Mouse (Mus musculus) left cerebral cortex, adult 9 months (tissue): ENCODE measurements around the gene Gemin5.
A peak's percentile ranks its signal among the peaks of the same experiment; 100 is the strongest.
"Not testable (repeated sequence)": the region's sequence is repeated elsewhere in the genome, so short reads cannot be mapped to it uniquely, and the experiment has no call there.

Experiments
- DNase-seq, 2 experiments: peaks; one replicate each; pipeline ENCODE4 v3.0.0; 2022; ENCODE audit warnings: low spot score in 2 of 2

The Gemin5 gene

DNA sequence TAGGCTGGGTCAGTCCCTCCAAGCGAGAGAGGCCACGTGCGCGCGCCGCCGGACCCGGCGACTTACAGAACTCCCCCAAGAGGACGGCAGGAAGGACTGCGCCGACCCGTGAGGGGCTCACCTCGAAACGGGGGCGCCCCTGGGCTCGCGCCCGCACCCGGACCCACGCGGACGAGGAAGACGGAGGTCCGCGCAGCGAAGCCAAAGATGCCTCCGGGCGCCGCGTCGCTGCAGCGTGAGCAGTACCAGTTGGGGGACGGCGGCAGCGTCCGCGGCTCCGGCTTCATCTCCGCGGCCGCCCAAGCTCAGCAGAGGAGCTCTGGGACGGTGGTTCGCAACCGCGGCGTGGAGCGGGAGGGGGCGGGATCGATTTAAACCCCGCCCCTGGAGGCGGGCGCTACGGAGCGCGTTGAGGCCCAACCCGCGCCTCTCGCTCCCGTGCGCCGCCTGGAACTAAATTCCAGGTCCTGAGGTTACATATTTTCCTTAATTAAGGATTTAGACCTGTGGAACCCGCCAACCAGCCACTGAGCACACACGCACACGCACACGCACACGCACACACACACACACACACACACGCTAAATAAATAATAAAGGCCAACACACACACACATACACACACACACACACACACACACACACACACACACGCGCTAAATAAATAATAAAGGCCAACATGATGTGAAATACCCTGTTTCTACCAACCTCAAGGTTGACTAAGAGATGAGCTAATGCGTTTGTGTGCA is at the start of gene Gemin5:
TSS of gene Gemin5 (minus strand) at position 373 of the 749 bp plus-strand sequence.
- DNase-seq, result peak; percentile 56 to 81

DNA sequence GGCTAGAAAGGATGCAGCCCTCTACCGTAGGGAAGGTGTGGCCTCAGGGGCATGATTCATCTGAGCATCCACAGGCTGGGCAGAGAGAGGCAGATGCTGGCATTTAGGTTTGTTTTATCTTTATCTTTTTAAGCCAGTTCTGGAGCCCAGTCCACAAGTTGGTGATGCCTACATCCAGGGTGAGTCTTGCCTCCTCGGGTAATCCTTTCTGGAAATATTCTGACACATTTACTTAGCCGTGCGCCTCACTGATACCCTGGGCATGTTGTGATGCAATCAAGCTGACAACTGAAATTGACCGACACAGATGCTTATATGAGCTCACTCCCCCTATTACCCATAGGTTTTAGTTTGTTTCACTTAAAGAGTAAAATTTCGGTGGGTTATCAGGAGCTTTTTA is 48.5 kb upstream of the Gemin5 start:
- no peak for DNase-seq

DNA sequence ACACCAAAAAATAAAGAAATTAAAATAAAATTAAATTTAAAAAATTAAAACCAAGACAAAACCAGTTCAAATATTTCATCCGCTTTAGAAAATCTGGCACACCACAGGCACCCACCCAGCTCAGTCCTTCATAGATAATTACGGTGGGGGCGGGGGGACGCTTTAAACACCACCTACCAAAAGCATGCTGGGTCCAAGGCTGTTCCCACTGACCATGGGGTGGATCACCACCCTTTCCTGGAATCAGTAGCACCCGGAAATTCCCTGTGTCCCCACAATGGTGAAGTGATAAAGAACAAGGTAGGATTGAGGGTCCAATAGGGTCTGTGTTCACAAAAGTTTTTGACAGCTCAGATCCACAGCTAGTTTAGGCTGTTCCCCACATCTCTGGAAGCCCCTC is 47.5 kb upstream of the Gemin5 start:
- DNase-seq, result no peak

DNA sequence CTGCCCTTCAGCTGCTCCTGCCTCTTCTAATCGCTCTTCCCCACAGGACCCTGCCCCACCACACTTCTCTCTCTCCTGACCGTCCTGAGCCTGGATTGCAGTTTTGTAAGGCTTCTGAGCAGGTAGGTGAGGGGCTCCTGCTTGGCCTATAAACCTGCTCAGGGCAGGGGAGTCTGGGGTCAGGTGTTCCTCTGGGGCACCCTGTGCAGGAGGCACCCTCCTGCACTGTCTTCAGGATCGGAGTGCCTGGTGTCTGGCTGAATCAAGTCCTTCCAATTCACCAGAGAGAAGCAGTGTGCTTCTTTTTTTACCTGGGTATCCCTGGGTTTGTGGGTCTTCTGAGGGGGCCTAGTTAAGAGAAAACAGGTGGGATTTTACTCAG is 46.7 kb upstream of the Gemin5 start:
- not testable (repeated sequence) for DNase-seq

DNA sequence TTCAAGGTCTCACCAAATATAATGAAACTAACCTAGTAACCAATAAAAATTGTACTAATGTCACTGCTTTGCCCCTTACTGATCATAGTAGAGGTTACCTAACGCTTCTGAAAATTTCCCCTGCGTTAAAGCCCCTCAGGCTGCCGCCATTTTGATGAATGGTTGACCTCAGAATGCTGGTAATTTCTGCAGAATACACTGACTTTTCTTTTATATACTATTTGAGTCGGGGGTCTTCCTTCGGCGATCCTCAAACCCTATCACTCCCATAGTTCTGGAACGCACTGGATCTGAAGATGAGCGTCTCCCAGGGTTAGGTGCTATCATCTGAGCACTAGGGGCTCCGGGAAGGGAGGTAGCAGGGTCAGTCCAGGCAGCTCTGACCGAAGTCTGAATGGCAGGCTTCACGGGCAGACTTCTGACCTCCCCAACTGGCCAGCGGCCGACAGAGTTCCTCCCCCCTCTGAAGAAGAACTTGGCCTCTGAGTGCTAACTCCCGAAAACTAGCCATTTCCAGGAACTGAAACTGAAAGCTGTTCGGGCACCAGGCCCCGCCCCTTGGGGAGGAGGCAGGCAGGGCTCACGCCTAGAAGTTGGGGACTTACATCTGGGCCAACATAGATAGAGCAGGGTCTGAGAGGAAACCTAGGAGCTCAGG is 46.2 kb upstream of the Gemin5 start:
- DNase-seq, result peak in 1 of 2 experiments; percentile 53

DNA sequence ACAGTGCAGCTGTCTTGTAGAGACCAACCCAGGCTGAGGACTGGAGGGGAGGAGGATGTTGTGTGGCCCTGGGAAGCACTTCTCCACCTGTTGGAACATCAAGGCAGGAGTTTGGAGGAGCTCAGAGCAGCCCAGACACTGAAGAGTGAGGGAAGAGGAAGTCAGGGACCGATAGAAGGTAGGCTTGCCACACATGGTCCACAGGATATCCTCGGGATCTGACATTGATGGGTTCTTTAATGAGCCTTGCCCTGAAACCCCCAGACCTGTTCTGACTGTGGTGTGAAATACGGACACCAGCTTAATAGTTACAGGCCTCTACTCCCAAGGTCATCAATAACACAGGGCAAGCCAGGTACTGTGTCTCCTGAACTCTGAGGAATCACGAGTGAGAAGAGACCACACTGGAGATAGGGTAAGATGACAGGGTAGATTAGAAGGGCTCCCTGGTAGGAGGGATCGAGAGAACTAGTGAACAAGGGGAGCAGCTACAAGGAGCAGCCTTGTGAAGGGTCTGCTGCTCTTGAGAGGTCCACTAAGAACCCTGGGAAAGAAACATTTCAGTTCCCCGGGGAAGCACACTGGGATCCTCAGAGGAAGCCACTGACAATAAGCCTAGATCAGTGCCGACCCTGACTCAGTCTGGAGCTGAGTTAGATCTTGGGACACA is 45.5 kb upstream of the Gemin5 start:
- DNase-seq, result no peak

DNA sequence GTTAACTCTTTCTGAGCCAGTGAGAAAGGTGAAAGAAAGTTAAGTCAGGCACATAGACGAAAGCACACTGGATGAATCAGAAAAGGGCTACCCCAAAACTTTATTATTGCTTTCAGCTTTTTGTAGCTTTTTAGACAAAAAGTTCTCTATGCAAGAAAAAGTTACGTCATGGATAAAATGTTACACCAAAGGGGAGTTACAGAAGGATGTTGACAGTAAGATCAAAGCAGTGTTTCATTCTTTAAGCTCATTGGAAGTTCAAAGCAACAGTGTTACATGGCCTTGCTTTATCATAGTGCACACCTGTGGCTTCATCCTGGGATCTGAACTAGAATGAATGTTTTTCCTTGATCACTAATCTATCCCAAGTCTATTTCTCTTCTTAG is 43.3 kb upstream of the Gemin5 start:
- no peak for DNase-seq

DNA sequence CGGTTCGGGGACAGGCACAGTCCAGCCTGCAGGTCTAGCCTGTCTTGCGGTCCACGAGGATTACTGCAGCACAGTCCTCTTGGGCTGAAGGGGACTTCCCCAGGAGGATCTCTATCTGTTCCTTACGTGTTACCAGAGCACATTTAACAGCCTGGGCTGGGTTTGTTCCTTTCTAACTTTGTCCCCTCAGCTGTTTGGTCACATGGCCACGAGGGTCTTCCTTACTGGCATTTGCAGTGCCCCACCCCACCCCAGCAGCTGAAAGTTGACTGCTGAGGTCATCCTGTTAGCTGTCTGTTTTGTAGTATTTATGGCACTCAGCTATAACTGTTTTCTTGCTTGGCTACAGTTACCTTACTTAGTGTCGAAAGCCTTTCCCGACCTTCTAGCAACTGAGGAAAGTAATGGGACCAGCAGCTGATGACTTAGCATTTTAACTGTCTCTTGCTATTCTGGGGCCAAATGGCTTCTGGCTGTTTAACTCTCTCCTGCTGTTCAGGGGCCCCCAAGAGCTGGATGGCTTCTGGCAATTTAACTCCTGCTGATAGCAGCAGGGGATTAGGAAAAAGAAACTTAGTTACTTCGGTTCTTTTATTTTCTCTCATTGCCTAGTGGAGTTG is 42.8 kb upstream of the Gemin5 start:
- DNase-seq, result no peak

DNA sequence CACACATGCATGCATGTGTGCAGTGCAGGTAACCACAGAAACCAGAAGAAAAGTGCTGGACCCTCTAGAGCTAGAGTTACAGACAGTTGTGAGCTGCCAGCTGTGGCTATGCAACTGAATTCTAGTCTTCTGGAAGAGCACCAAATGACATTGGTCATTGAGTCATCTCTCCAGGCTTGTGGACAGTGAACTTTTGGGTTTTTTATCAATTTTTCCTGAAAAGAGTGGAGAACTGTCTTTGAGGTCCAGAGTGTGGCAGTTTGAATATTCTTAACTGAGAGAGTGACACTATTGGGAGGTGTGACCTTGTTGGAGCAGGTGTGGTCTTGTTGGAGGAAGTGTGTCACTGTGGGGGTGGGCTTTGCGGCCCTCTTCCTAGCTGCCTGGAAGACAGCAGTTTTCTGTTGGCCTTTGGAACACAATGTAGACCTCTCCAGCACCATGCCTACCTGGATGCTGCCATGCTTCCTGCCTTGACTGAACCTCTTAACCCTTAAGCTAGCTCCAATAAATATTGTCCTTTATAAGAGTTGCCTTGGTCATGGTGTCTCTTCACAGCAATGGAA is 42.1 kb upstream of the Gemin5 start:
- no peak for DNase-seq

DNA sequence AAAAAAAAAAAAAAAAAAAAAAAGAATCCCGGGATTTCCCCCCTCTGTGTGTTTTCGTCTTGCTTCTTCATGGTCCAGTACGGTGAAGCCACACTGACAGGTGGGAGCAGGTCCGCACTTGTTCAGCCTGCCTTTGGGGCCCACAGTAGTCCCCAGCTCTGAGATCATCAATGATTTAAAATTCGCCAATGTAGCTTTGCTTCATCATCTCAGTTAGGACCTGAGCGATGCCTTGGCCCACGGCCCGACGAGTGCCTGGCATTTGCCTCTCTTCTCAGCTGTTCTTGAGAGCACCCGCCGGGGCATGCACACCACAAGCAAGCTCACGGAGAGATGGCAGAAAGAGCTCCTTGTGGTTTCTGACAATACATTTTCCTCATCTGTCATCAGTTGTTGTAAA is 32.7 kb upstream of the Gemin5 start:
- DNase-seq, result no peak

DNA sequence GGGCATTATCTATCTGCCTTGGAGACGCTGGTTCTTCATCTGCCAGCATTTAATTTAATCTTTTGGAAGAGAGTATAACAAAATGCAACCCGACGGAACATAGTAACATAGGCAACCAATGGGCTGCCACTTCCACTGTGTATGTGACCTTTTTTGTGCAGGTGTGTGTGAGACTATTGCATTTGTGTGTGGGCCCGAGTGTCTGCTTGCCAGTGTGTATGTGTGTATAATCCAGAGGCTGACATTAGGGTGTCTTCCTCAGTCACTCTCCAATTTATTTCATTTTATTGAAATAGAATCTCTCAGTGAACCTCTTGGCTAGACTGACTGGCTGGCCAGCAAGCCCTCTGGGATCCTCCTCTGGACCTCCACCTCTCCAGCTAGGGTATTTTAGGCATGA is 31.9 kb upstream of the Gemin5 start:
- no peak for DNase-seq

DNA sequence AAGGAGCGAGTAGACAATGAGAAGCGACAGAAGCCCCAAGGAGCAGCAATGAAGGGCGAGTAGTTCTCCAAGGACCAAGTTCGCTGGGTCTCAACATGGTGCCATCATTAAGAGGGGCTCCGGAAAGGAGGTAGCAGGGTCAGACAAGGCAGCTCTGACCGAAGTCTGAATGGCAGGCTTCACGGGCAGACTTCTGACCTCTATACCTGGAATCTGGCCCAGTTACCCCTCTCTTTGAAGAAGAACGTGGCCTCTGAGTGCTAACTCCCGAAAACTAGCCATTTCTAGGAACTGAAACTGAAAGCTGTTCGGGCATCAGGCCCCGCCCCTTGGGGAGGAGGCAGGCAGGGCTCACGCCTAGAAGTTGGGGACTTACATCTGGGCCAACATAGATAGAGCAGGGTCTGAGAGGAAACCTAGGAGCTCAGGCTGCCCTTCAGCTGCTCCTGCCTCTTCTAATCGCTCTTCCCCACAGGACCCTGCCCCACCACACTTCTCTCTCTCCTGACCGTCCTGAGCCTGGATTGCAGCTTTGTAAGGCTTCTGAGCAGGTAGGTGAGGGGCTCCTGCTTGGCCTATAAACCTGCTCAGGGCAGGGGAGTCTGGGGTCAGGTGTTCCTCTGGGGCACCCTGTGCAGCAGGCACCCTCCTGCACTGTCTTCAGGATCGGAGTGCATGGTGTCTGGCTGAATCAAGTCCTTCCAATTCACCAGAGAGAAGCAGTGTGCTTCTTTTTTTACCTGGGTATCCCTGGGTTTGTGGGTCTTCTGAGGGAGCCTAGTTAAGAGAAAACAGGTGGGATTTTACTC is 31.1 kb upstream of the Gemin5 start, which contains the start of the genes Igtp and Irgm2:
TSS of gene Igtp (plus strand) at position 328 of the 809 bp plus-strand sequence.
TSS of gene Irgm2 (plus strand) at position 390 of the 809 bp plus-strand sequence.
- peak in 1 of 2 experiments; percentile 53 for DNase-seq

DNA sequence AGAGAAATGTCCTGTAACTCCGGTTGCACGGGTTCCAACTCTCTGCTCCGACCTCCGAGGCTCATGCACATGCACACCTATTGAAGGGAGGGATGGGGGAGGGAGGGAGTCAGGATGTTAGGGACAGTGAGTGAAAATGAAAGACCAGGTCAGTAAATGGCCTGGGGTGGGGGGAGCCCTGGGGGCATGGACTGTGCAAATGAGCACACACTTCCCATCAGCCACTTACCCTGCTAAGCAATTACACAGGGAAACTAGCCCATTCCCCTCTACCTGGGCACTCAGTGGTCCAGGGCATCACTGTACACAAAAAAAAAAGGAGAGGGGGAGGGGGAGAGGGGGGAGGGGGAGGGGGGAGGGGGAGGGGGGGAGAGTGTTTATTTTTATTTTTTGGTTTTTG is 30.3 kb upstream of the Gemin5 start:
- no peak for DNase-seq

DNA sequence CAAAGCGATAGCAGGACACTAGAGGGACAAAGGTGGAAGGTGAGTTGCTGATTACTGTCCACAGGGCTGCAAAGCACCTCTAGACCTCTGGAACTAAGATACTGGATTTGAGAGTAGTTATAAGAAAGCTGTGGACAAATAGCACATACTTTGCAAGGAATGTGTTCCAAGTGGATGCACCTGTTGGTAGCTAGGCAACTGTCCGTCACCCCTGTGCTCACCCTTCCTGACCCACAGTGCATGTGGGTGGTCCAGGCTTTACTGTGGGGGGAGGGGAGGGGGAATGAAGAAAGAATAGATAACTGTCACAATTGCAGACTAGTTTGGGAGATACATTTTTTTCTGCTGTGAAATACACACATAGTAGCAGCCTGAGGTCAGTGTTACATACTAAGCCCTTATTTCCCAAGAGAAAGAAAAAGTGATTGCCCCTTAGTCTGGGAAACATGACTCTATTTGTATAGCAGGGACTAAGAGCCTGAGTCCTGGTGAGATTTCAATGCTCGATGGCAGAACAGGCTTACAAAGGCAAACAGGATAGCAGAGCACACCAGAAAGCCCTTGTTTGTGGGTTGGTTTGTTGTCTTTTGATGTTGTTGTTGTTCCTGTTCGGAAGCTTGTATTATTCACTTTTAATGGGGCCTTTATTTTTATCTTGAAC is 25.7 kb upstream of the Gemin5 start:
- no peak for DNase-seq

DNA sequence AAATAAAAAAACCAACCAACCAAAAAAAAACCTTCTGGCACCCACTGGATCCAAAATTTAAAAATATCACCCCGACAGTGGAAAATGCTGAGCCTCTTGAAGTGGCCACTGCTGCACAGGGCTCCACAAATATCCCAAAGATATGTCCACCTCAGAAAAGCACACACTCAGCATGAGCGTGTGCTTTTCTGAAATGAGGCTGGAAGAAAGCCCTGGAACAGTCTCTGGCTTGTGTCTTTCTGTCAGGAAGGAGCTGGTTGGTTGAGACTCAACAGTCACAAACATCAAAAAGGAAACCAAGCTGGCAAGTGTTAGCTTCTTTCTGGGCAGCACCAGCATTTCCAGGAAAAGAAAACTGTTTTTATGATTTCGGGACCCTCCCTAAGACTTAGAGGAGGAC is 25.0 kb upstream of the Gemin5 start:
- DNase-seq, result no peak

DNA sequence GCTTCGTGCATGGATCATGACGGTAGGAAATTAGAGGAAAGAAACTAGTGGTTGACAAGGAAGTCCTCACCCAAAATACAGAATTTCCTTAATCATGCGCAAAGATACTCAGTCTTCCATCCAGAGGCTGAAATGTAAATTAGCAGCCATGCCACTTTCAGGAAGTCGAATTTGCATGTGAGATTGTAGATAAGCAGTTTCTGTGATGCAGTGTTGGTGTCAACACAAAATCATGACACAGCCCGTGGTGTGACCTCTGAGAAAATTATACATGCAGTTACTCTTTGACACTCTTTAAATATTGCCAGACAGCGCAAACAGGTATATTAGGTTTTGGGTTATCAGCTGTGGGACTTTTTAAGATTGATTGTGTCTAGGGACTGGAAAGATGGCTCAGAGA is 21.3 kb upstream of the Gemin5 start:
- no peak for DNase-seq

DNA sequence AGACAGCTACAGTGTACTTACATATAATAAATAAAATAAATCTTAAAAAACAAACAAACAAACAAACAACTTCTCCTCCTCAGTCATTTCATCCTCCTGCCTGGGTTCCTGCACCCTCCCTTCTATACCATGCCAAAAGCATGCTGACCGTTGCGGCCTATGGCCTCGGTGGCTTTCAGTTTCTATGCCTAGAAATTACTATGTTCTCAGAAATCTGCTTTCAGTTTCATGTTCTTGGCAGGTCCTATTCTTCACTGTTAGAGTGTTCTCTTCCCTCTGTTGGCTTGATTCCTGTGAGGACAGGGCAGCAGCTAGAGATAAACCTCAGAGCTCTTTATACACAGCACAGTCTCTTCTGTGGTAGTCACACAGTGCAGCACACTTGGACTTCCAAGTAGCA is 15.2 kb upstream of the Gemin5 start:
- DNase-seq, result no peak

DNA sequence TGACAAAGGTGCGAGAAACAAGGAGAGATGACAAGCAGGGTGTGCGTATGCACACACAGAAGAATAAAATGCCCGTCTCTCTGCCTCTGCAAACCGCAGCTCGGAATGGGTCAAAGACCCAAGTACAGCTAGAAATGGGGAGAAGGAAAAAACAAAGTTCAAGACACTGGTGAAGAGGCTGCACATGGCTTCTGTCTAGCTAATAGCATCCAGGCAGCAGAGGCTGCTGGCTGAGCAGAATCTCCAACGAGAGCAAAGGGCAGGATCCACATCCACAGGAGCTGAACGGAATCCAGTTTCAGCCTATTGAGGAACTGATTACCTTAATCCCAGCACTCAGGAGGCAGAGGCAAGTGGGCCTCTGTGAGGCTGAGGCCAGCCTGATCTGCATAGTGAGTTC is 12.4 kb upstream of the Gemin5 start:
- no peak for DNase-seq

DNA sequence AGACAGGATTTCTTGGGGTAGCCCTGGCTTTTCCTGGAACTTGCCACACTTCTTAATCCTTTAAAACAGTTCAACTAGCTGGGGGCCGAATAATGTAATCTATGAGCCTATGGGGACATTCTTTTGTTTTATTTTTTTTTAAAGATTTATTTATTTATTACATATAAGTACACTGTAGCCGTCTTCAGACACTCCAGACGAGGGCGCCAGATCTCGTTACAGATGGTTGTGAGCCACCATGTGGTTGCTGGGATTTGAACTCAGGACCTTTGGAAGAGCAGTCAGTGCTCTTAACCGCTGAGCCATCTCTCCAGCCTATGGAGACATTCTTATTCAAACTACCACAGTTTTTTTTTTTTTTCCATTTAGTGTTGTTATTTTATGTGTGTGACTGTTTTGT is 11.6 kb upstream of the Gemin5 start:
- DNase-seq, result not testable (repeated sequence)

DNA sequence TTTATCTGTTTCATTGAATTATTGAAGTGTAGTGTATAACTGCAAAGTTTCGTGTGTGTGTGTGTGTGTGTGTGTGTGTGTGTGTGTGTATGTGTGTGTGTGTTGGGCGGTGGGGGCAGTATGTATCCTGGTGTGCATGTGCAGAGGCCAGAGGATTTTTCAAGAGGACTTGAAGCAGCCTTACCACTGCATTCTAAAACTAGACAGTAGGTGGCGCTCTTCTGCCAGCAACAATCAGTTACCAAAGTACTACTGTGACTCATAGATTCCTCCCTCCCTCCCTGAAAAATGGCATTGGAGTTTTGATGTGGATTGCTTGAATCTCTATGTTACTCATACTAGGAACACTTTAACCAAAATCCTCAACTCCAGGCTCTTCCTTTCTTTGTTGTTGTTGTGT is 11.2 kb upstream of the Gemin5 start:
- DNase-seq, result peak; percentile 59 to 93
